10 mouse cellular contexts compared by ENCODE assay signal in genomic region chr17:46297028-46297363, GRCm38 (mm10). TPM values are rescaled to one million over a fixed set of nuclear protein-coding genes. Genes with fewer than 3 reads are reported as not detected.
DNase-seq lines count a peak whose midpoint lies in the region; ATAC-seq lines count a peak whose summit lies in the region.
"Had no signal": no experiment of that assay in that cellular context is flagged by ENCODE, and none has a peak within 500 bp of the region (broad histone marks: within the 10 kb centered on the region; RNA-seq: fewer than 3 reads in every experiment).

No protein-coding gene starts in this region.

- H3K27me3 ChIP-seq in kidney, embryonic 14.5 days (ENCODE audit: control insufficient read depth, insufficient read depth, low read length) = peaks cover 59% of the 10 kb centered on the region
- H3K27me3 ChIP-seq in embryonic facial prominence, embryonic 12.5 days = peaks cover 70% of the 10 kb centered on the region
- peaks cover 48% of the 10 kb centered on the region for H3K27me3 ChIP-seq in intestine, embryonic 15.5 days (replicated peaks)

- H3K9me3 ChIP-seq in kidney, embryonic 14.5 days (ENCODE audit: control insufficient read depth, low read length) = no peaks in the 10 kb centered on the region
- no peaks in the 10 kb centered on the region for H3K9me3 ChIP-seq in embryonic facial prominence, embryonic 12.5 days
- H3K9me3 ChIP-seq in intestine, embryonic 15.5 days = no peaks in the 10 kb centered on the region

- 14% methylated on average over 6 of the region's 6 CpGs for WGBS in kidney, embryonic 14.5 days
- 9% methylated on average over 6 of the region's 6 CpGs for WGBS in embryonic facial prominence, embryonic 12.5 days
- WGBS in intestine, embryonic 15.5 days = 12% methylated on average over 6 of the region's 6 CpGs

- H3K9ac ChIP-seq in kidney, embryonic 14.5 days (ENCODE audit: low read depth, low read length) = no peak overlapping the region
- H3K9ac ChIP-seq in embryonic facial prominence, embryonic 12.5 days = peak overlapping the region; percentile 66
- peak overlapping the region; percentile 50 for H3K9ac ChIP-seq in intestine, embryonic 15.5 days

- no peak overlapping the region for H3K27ac ChIP-seq in kidney, embryonic 14.5 days (ENCODE audit: low read depth, low read length)
- H3K27ac ChIP-seq in embryonic facial prominence, embryonic 12.5 days = no peak overlapping the region
- H3K27ac ChIP-seq in intestine, embryonic 15.5 days = no peak overlapping the region

- ATAC-seq in kidney, embryonic 14.5 days (ENCODE audit: low FRiP score, low TSS enrichment) = no peak
- ATAC-seq in embryonic facial prominence, embryonic 12.5 days (ENCODE audit: insufficient number of reproducible peaks, insufficient read depth, low FRiP score, low TSS enrichment) = no peak
- no peak for ATAC-seq in intestine, embryonic 15.5 days

- 0 out of 2 replicates have a peak, but pooled peaks cover 8% of the 10 kb centered on the region for H3K4me1 ChIP-seq in kidney, embryonic 14.5 days (ENCODE audit: control insufficient read depth, insufficient read depth, low read length)
- H3K4me1 ChIP-seq in embryonic facial prominence, embryonic 12.5 days = peaks cover 12% of the 10 kb centered on the region; the same call in 1 of the 2 replicates
- peaks cover 16% of the 10 kb centered on the region for H3K4me1 ChIP-seq in intestine, embryonic 15.5 days (replicated peaks)

- peak overlapping the region; percentile 59 for H3K4me3 ChIP-seq in kidney, embryonic 14.5 days (ENCODE audit: low read length)
- peak overlapping the region; percentile 59 for H3K4me3 ChIP-seq in embryonic facial prominence, embryonic 12.5 days
- peak overlapping the region; percentile 58 for H3K4me3 ChIP-seq in intestine, embryonic 15.5 days (replicated peaks)

- DNase-seq in kidney, postnatal 14 days = no peak
- DNase-seq in naive thymus-derived CD4-positive, alpha-beta T cell, adult 2 months (ENCODE audit: low read depth) = peak; percentile 44
- DNase-seq in ovary, postnatal 36 days (ENCODE audit: low spot score) = no peak
- no peak for DNase-seq in gastrocnemius, adult 18-20 months (ENCODE audit: low spot score)
- no peak for DNase-seq in adrenal gland, postnatal 14 days
- DNase-seq: lung, postnatal 36 days; thymus, postnatal 36 days had no signal

- no peaks in the 10 kb centered on the region for H3K36me3 ChIP-seq in kidney, embryonic 14.5 days (ENCODE audit: control insufficient read depth, insufficient read depth, low read length)
- H3K36me3 ChIP-seq in embryonic facial prominence, embryonic 12.5 days = no peaks in the 10 kb centered on the region
- H3K36me3 ChIP-seq in intestine, embryonic 15.5 days = no peaks in the 10 kb centered on the region

- peak overlapping the region; percentile 100 for H3K4me2 ChIP-seq in kidney, embryonic 14.5 days (replicated peaks; ENCODE audit: low read depth, low read length)
- H3K4me2 ChIP-seq in embryonic facial prominence, embryonic 12.5 days (replicated peaks) = peak overlapping the region; percentile 100
- peak overlapping the region; percentile 100 for H3K4me2 ChIP-seq in intestine, embryonic 15.5 days (replicated peaks)

RNA-seq across cellular contexts. Expression of gene Dlk2, which starts 0.2 kb away (rescaled TPM):
- not detected in 2 replicates for polyA plus RNA-seq in kidney, embryonic 14.5 days (2014; fragmentation: Nextera tagmentation; extraction: Ambion mirVana)
- 4.5 and 5.5 TPM in 2 replicates for polyA plus RNA-seq in embryonic facial prominence, embryonic 12.5 days (2016; fragmentation: Nextera tagmentation; extraction: Ambion mirVana)
- polyA plus RNA-seq in intestine, embryonic 15.5 days (2015; fragmentation: Nextera tagmentation; extraction: Ambion mirVana) = 0.64 and 0.77 TPM in 2 replicates
- not detected for total RNA-seq in gastrocnemius, adult 18-20 months (2021)
- total RNA-seq in adrenal gland, postnatal 14 days (2021) = 0.41 and 0.44 TPM in 2 replicates

RNA-seq across cellular contexts. Expression of gene Tjap1, which starts 14.2 kb away (rescaled TPM):
- 38.5 and 39.4 TPM in 2 replicates for polyA plus RNA-seq in kidney, embryonic 14.5 days (2014; fragmentation: Nextera tagmentation; extraction: Ambion mirVana)
- polyA plus RNA-seq in embryonic facial prominence, embryonic 12.5 days (2016; fragmentation: Nextera tagmentation; extraction: Ambion mirVana) = 64.0 and 66.4 TPM in 2 replicates
- polyA plus RNA-seq in intestine, embryonic 15.5 days (2015; fragmentation: Nextera tagmentation; extraction: Ambion mirVana) = 28.6 and 29.6 TPM in 2 replicates
- 10 to 100 TPM; 32.1 to 48.1 TPM for total RNA-seq in gastrocnemius, adult 18-20 months (2021)
- total RNA-seq in adrenal gland, postnatal 14 days (2021) = 44.1 and 44.2 TPM in 2 replicates

RNA-seq across cellular contexts. Expression of gene Abcc10, which starts 31.2 kb away (rescaled TPM):
- 3.5 and 4.6 TPM in 2 replicates for polyA plus RNA-seq in kidney, embryonic 14.5 days (2014; fragmentation: Nextera tagmentation; extraction: Ambion mirVana)
- 7.6 and 8.3 TPM in 2 replicates for polyA plus RNA-seq in embryonic facial prominence, embryonic 12.5 days (2016; fragmentation: Nextera tagmentation; extraction: Ambion mirVana)
- 6.3 and 7.4 TPM in 2 replicates for polyA plus RNA-seq in intestine, embryonic 15.5 days (2015; fragmentation: Nextera tagmentation; extraction: Ambion mirVana)
- total RNA-seq in gastrocnemius, adult 18-20 months (2021) = 1 to 10 TPM; 1.9 to 2.9 TPM
- 10.1 and 11.5 TPM in 2 replicates for total RNA-seq in adrenal gland, postnatal 14 days (2021)

RNA-seq across cellular contexts. Expression of gene Lrrc73, which starts 43.7 kb away (rescaled TPM):
- 0.54 and 0.92 TPM in 2 replicates for polyA plus RNA-seq in kidney, embryonic 14.5 days (2014; fragmentation: Nextera tagmentation; extraction: Ambion mirVana)
- polyA plus RNA-seq in embryonic facial prominence, embryonic 12.5 days (2016; fragmentation: Nextera tagmentation; extraction: Ambion mirVana) = 1.2 and 1.4 TPM in 2 replicates
- 0.46 and 0.69 TPM in 2 replicates for polyA plus RNA-seq in intestine, embryonic 15.5 days (2015; fragmentation: Nextera tagmentation; extraction: Ambion mirVana)
- under 1 TPM; 0.14 to 0.21 TPM for total RNA-seq in gastrocnemius, adult 18-20 months (2021)
- 3.7 and 4.8 TPM in 2 replicates for total RNA-seq in adrenal gland, postnatal 14 days (2021)

RNA-seq across cellular contexts. Expression of gene Yipf3, which starts 49.1 kb away (rescaled TPM):
- 102 and 106 TPM in 2 replicates for polyA plus RNA-seq in kidney, embryonic 14.5 days (2014; fragmentation: Nextera tagmentation; extraction: Ambion mirVana)
- polyA plus RNA-seq in embryonic facial prominence, embryonic 12.5 days (2016; fragmentation: Nextera tagmentation; extraction: Ambion mirVana) = 82.5 and 86.2 TPM in 2 replicates
- polyA plus RNA-seq in intestine, embryonic 15.5 days (2015; fragmentation: Nextera tagmentation; extraction: Ambion mirVana) = 86.8 and 111 TPM in 2 replicates
- total RNA-seq in gastrocnemius, adult 18-20 months (2021) = 10 to 100 TPM; 46.7 to 60.1 TPM
- 135 and 137 TPM in 2 replicates for total RNA-seq in adrenal gland, postnatal 14 days (2021)
